Mouse (Mus musculus) c-Kit-negative CD71-positive TER-119-positive erythroid progenitor cells, embryonic 14.5 days (primary cell): ENCODE results near the gene Npepl1.

Source experiments
- DNase-seq: peaks from one replicate; pipeline ENCODE4 v3.0.0-alpha.2; 2013; ENCODE audit warnings: low read depth, low spot score

The Npepl1 gene

DNA sequence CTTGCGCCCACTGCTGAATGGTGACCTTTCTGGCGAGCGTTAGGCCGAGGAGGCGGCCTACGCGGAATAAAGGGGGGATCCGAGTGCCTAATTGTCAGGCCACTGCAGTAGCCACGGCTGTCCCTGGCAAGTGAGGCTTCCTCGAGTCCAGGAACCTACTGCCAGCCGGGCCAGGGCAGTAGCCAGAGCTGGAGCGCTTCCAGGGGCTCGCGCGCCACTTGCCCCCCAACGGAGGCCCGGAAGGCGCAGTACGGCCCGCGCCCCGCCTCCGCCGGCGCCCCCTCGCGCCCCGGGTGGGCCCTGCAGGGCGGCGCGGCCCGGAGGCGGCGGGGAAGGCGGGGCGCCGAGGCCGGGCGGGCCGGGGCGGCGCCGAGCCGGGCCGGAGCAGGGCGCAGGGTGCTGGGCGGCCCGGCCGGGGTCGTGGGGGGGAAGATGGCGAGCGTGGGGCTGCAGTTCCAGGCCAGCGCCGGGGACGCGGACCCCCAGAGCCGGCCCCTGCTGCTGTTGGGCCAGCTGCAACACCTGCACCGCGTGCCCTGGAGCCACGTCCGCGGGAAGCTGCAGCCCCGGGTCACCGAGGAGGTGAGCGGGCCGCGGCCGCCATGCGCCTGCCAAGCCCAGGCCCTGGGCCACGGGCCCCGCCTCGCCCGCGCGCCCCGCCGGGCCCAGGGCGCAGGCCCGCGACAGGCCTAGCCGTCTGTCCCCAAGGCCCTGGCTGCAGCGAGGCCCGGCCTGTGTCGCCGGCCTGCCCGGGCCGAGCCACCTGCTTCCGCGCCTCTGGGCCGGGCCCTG is at the start of gene Npepl1:
TSS of gene Npepl1 (plus strand) at position 359 of the 792 bp plus-strand sequence.
- DNase-seq, result no peak

DNA sequence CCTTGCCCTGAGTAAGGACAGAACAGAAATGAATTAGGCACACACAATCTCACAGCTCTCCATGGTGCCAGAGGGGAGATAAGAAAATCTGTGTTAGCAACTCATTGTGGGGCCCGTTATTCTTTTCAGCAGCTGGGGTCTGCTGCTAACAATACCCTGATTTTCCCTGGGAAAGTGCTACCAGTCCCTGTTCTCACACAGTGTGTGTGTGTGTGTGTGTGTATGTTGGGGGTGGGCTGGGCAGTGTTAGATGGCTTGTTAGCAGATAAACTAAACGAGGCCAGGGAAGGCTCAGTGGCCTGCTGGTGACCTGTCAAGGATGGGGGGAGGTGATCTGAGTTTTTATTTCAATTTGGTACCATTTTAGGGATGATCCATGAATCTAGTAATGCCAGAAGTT is 48.9 kb upstream of the Npepl1 start:
- DNase-seq, result no peak

GRCm38 (mm10) chr2:174063074-174063473 is 47.1 kb upstream of the Npepl1 start:
- DNase-seq, result no peak

DNA sequence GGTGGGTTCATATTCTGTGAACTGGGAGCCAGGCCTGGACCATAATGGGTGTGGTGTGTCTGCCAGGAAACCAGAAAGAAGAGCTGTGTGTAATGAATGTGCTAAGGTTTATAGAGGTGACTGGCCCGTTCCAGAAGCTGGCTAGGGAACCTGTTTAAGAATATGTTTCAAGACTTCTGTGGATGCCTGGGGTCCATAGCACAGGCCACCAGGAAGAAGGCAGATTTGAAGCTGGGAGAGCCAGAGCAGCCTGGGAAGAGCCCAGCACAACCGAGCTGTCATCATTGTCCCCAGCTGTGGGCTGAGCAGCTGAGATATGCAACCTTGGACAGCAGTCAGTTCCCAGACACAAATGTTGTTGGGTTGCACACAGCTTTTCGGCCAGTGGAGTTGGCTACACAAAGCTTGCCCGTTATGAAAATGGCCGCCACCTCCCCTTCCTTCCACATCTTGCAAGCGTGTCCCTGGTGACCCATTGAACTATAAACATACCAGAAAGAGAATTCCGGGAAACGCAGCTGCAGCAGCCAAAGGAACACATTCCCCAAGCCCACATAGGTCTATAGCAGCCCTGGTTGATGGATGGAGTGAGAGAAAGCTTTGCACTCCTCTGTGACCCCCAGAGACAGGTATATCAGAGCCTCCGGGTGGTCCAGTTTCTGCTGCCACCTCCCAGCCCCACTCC is 46.5 kb upstream of the Npepl1 start:
- DNase-seq, result no peak

- DNase-seq, result no peak
Observed at GRCm38 (mm10) chr2:174067793-174068419, 42.2 kb upstream of the Npepl1 start.

DNA sequence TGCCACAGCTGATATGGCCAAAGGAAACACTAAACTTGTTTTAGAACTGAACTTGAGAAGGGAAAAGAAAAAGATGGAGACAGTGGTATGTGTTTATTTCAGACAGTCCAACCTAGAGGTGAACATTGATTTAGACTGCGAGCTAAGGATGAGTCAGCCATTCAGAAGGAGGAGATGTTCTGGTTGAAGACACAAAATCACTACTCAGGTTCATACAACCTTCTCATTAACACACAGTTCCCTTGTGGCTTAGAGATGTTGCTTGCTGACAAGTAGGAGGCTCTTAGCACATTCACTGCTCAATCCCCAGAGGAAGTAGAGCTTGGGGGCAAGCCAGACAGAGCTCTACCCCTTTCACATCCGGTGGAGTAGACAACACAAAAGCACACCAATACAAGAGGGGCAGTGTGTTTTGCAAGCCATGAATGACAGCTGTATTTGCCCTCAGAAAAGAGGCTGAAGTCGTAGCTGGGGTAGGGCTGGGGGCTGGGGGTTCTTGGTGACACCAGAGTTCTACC is 40.6 kb upstream of the Npepl1 start:
- DNase-seq, result no peak

DNA sequence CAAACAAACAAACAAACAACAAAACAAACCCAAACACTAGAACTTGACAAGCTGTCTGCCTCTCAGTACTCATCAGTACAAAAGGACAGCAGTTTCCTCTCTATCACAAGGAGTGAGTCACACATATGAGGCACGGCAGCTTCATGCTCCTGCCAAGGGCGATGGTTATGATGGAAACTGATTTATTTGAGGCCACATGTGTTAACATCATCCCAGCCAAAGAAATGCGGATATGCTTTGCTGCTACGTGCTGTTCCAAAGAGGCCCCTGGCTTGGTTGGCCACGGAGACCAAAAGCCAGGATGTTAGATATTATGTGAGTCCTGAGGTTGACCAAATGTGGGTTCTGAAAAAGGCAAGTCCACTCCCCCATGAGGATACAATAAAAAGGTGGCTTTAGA is 38.7 kb upstream of the Npepl1 start:
- DNase-seq, result no peak

DNA sequence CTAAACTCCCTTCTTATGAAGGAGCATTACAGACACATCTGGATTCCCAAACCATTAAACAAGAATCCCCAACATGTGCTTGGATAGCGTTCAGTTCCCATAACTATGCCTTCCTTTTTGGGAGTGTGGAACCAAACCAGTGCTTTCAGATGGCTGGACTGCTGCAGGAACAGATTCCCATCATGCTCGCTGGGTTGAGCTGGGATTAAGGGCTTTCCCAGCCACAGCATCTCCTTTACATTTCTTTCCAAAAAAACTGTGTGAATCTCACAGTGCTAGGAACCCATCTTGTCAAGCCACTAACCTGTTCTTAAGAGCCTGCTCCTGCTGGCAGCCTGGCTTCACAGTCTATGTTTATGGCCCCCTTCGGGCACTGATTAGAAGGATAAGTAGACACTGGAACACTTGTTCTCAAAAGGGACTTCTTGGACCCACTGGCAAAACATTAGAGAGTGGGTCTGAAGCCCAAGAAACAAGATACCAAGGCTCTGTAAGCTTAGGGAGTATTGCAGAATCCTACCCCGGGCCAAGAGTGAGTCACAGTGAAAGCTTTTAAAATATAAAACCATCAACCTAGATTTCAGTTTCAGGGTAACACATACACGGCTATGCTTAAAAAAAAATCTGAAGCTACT is 36.9 kb upstream of the Npepl1 start:
- DNase-seq, result no peak

GRCm38 (mm10) chr2:174074621-174075020 is 35.5 kb upstream of the Npepl1 start:
- DNase-seq, result no peak

DNA sequence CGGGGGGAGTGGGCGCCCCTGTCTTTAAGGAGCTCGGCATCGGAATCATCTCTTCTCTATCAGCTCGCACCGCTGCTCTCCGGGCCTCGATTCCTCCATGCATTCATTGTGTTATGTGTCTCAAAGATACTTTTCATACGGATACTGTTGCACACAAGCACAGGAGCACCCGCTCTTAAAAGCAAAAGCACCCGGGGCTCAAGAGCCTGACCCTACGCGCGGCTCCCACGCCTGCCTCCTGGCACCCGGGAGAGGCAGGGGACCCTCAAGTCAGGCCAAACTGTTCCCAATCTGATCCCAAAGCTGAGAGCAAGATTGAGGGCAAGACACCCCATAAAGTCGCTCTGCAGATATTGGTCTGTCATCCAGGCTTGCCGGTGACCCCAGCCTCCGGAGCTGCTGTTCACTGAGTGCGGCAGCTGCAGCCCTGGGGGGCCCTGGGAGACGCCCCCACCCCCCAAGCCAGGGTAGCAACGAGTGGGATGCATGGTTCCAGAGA is 35.0 kb upstream of the Npepl1 start:
- DNase-seq, result no peak

GRCm38 (mm10) chr2:174075673-174076432 is 34.3 kb upstream of the Npepl1 start, which contains the start of gene Stx16:
Gene Stx16, plus strand, starts transcription at chr2:174076308.
- peak; percentile 57 for DNase-seq

- DNase-seq, result no peak
Observed at GRCm38 (mm10) chr2:174076433-174076824, 33.7 kb upstream of the Npepl1 start.

- DNase-seq, result peak; percentile 24
Observed at GRCm38 (mm10) chr2:174077004-174077695, 33.0 kb upstream of the Npepl1 start.

GRCm38 (mm10) chr2:174077776-174078338 is 32.3 kb upstream of the Npepl1 start:
- DNase-seq, result no peak

DNA sequence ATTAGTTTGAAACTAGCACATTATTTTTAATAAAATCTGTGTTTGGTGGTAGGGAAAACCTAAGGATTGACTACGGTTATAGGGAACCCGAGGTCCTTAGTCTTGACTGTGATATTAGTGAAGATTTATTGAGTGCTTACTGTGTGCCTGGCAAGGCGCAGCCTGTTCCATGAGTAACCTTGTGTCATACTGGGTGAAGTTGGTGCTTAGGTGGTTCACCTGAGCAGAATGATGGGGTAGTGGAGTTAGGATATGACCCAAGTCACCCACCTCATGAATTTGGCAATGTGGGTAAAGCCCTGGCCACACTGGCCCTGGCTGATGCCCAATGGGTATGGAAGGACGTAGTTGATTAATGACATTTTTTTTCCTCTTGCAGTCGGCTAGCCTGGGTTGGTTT is 28.3 kb upstream of the Npepl1 start:
- DNase-seq, result no peak

- DNase-seq, result no peak
Observed at GRCm38 (mm10) chr2:174082380-174082918, 27.7 kb upstream of the Npepl1 start.

- DNase-seq, result no peak
Observed at GRCm38 (mm10) chr2:174095086-174095485, 15.1 kb upstream of the Npepl1 start.

DNA sequence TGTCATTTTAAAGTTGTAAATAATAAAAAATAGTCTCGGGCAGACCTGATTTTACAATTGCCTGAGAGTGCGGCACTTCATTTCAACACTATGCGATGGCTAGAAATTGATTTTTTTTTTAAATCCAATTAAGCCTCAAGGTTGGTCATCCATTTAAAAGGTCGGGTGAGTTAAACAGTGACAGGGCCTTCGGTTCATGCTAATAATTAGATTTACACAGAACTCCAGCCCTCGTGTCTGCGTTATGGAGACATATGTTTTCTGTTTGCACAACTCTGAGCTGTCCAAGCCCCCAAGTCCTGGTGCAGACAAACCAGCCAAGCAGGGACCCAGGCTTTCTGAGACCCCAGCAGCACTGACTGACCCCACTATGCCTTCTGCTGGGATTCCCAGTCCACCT is 7.8 kb upstream of the Npepl1 start:
- no peak for DNase-seq

DNA sequence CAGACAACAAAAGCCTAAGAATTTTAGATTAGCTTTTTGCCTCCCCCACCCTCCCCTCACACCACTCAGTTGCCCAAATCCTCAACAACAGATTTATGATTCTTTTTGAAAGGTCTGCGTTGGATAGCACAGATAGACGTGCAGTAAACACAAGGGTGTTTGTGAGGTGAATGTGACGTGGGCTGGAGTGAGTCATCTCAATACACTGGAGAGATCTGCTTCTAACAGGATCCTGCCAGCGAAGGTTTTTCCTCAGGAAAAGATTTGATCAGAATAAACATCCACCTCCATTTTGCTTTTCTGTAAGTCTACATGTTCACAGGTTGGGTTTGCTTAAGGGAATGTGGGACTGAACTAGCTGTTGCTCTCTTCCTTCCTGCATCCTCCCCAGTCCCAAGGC is 6.6 kb upstream of the Npepl1 start:
- DNase-seq, result no peak

GRCm38 (mm10) chr2:174107375-174107774 is 2.8 kb upstream of the Npepl1 start:
- no peak for DNase-seq
